Mouse (Mus musculus) natural killer cell, adult 2 months (primary cell): ENCODE data around the gene Fut8.

Source experiments
- DNase-seq, 2 experiments: peaks; one replicate each; pipeline ENCODE4 v3.0.0; 2022; ENCODE audit warnings: low spot score in 2 of 2

Gene Fut8

GRCm38 (mm10) chr12:77305502-77305901 is 67.6 kb downstream of the Fut8 start:
- no peak for DNase-seq

DNA sequence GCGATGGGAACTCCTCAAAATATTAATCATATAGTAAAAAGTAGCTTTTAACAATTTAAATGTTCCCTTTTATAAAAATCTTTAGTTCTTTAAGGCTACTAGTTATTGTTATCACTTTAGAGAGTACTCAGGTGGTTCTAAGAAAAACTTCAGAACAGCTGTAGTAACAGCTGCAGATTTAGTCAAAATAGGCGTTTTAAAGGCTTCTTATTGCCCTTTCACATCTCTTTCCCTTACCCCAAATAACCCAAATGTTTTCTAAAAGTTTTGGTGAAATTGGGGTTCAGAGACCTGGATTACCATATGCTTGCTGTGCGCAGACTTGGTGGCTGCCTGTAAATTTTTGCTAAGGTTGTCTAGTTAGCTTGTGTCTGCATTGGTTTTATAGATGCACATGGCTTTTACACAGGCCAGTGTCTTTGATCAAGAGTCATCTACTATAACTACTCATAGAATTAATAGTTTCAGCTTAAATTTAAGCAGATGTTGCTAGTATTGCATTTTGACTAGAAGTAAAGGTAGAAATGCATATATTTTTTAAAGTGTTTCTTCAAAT is 68.9 kb downstream of the Fut8 start:
- DNase-seq, result no peak

GRCm38 (mm10) chr12:77309507-77309906 is 71.6 kb downstream of the Fut8 start:
- no peak for DNase-seq

DNA sequence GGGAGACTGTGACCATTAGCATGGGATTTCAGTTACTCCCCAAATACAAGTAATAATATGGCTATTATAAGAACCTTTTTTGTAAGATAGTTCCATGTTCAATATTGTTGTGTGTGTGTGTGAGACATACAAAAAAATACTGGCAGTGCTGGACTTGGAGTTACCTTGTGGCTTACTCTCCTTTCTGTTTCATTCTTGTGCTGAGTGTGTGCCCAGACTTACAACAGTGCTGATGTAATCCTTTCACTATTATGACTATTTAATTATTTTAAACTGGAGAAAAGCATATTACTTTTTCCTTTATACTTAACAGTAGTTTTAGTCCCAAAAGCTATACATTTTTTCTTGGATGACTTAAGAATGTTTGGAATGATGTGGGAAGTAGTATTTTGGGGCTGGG is 75.6 kb downstream of the Fut8 start:
- DNase-seq, result no peak

GRCm38 (mm10) chr12:77324142-77324541 is 86.2 kb downstream of the Fut8 start:
- DNase-seq, result no peak

DNA sequence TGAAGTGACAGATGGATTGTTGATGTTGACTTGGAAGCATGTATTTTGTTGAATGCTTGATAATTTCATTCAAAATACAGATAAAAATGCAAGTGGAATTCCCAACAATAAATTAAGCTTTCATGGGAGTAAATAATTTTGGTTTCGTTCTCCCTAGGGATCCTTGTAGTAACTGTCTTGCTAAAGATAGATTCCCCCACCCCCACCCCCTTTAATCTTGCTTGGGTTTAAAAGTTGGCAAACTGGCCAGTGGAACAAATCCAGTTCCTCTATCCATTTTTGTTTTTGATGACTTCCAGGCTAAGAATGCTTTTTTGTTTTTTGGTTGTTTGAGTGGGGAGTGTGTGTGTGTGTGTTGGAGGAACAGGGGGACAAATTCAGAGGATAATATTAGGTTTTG is 108.6 kb downstream of the Fut8 start:
- no peak for DNase-seq

DNA sequence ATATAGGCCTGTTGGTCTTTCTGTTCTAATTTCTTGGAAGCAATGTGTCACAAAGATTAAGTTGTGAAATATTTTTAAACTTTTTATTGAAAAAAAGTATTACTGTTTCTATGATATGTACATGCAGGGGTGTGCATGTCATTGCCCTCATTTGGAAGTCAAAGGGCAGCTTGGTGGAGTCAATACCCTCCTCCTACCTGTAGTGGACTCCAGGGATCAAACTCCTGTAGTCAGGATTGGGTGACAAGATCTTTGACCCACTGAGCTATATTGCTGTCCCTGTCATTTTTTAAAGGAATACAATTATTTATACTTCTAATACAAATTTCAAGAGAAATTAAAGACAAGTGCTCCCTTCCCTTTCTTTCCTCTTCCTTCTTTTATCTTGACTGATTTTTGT is 111.6 kb downstream of the Fut8 start:
- no peak for DNase-seq

- no peak for DNase-seq
These were observed 177.8 kb downstream of the Fut8 start for GRCm38 (mm10) chr12:77415720-77416119.

DNA sequence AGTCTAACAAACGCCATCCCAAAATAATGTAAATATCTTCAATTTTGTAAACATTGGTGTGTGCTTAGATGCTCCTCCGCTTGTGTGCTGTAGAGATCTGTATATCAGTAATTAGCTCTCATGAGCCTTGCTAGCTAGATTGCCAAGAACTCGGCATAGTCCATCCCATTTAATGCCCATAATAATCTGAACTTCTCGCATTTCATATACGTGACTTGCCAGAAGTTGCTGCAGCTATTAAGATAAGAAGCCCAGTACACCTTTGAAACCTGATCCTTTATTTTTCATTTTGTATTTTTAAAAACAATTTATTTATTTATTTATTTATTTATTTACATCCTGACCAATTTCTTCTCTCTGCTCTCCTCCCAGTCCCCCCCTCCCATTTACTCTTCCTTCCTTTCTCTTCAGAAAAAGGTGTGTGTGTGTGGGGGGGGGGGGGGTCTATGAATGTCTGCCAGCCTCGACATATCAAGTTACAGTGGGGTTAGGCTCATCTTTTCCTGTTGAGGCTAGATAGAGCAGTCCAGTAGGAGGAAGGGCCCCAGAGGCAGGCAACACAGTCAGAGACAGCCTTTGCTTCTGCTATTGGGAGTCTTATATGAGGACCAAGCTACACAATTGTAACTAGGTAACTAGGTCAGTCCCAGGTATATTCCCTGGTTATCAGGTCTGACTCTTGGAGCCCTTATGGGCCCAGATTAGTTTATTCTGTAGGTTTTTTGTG is 183.9 kb downstream of the Fut8 start:
- DNase-seq, result no peak

- DNase-seq, result no peak
These were observed 188.2 kb downstream of the Fut8 start for GRCm38 (mm10) chr12:77426093-77426492.

DNA sequence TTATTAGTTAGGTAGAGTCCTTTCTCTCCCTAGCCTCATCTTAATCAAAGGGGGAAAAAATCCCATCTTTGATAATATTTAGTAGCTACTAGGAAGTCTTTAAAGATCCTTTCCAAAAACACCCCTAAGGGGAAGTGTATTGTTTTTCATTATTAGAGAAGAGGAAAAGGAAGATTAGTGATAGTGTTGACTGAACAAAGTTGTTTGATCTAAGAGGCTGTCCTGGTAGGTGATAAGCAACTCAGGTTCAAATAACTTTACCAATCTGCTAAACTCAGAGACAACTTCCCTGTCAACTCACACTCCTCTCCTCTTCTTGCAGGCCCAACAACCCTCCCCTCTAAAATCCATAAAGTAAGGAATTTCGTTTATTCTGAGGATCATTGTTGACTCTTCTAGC is 190.2 kb downstream of the Fut8 start:
- no peak for DNase-seq

- DNase-seq, result no peak
These were observed 191.5 kb downstream of the Fut8 start for GRCm38 (mm10) chr12:77429381-77429780.

GRCm38 (mm10) chr12:77436733-77437132 is 198.8 kb downstream of the Fut8 start:
- DNase-seq, result no peak

- DNase-seq, result no peak
These were observed 212.9 kb downstream of the Fut8 start for GRCm38 (mm10) chr12:77450816-77451215.

DNA sequence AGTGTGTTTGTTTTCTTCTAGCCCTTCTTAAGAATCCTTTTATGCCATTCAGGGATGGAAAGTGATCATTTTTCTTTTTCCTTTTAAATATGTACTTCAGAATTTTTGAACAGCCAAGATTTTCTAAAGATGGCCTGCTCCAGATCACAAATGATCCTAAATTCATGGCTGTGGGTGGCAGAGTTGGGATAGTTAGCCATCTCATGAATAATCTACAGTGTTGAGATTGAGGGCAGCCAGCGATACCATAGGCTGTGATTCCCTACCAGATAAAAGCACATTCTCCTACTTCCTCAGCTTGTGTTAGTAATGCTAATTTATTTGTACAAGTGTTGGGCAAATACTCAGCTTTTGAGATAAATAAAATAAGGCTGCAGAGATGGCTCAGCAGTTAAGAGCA is 228.3 kb downstream of the Fut8 start:
- no peak for DNase-seq

GRCm38 (mm10) chr12:77479931-77480330 is 242.0 kb downstream of the Fut8 start:
- no peak for DNase-seq

DNA sequence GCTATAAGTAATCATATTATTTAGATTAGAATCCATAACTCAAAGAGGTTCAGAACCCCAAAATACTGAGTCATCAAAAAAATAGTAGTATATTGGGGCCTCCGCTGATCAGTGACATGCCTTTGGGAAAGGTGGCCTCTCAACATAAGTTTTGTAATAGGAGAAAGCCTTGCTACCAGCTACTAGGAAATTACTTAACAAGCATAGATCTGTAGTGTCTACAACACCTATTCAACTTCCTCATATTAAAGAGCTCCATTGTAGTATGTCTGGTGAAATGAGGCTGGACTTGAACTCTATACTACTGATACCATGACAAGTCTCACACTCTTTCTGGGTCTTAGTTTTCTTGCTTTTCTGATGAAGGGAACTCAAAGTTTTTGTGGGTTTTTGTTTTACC is 243.2 kb downstream of the Fut8 start:
- DNase-seq, result no peak

DNA sequence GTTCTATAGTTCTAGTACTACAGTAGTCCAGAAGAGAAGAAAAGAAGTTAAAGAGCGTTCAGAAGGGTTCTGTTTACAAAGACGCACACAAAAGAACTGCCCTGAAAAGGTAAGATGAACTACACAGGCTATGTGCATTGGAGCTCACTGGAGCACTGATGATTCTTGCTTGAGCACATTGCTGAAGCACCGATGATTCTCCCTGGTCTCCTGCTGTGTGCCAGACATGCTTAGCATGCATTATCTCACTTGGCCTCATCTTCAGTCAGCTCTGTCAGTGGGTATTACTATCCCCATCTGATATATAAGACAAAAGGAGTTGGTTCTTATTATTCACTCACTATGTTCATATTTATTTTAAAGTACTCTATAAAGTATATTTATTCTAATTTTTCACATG is 243.9 kb downstream of the Fut8 start:
- DNase-seq, result no peak

DNA sequence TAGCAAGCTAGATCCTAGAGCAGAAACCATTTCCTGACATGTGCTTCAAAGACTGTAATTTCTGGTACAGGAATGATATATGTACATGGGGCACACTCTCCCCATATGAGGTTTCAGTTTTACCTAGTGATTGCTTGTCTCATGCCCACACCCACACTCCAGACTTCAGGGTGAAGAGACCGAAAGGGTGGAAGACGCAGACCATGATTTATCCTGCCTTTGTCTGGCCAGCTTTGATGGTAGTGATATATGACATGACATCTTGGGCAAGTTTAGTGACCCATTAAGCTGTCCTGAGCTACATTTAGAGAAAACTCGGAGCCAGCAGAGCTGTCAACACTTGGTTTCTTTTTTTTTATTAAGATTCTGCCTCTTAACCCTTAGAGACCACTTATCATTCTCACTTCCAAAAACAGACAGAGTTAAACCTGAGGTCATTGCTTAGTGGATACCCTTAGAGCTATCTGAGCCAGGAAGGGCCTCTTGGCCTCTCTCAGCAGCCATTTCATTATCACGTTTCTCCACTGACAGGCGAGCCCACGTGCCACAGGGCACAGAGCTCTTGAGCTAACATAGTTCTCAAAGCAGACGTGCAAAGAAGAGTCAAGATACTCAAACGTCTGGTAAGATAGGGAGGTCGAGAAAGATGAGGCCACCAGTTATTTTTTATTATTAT is 245.4 kb downstream of the Fut8 start:
- no peak for DNase-seq

DNA sequence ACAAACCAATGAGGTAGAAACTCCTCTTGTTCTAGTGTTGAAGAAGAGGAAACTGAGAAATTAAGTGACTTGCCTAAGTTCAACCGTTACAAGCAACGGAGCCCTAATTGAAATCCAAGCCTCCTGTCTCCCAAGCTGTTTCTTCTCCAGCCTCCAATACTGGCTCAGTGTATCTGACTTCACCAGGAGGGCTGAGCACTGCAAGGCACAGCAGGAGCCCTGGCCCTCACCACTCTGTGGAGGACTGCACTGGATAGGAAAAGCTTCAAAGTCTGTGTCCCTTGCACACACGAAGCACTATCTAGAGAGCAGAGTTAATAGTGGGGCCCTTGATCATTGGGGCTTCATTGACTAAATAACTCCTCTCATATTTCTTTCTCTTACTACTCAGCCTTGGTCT is 246.8 kb downstream of the Fut8 start:
- no peak for DNase-seq

DNA sequence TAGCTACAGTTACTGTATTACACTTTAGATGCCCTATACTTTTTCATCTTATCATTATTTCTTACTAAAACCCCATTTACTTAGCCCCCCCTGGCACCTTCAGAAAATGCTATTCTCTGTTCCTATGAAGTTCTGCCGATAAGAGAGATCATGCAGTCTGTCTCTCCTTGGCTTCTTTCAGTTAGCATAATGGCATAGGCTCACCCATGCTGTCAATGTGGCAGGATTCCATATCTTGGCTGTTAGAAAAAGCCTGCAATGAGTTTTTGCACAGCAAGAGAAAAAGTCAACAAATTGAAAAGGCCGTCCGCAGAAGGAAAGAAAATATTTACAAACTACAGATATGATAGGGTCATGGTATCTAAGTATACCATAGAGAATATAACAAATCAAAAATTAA is 253.6 kb downstream of the Fut8 start:
- DNase-seq, result no peak

DNA sequence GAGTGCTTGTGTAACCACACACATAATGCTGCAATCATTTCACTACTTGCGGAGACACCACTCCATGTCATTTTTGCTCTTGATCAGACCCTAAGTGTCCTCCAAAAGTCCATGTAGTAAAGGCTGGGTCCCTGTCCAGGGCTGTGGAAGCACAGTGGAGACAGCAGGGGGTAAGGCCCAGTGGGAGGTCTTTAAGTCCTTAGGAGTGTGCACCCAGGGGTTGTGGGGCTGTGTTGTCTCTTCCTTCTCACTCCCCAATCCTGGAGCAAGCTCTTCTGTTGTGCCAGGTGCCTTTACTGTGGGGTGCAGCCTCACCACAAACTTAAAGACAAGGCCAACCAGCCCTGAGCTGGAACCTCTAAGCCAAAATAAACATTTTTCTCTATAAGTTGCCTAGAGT is 257.9 kb downstream of the Fut8 start:
- DNase-seq, result no peak

GRCm38 (mm10) chr12:77498153-77498552 is 260.2 kb downstream of the Fut8 start:
- DNase-seq, result no peak
